Mouse (Mus musculus): ENCODE measurements around the gene Stc2. TPM values are rescaled to one million over a fixed set of nuclear protein-coding genes. Genes with fewer than 3 reads are reported as not detected.

Gene Stc2
- polyA plus RNA-seq, 1 experiment from 2014 or later = 6.2 TPM

DNA sequence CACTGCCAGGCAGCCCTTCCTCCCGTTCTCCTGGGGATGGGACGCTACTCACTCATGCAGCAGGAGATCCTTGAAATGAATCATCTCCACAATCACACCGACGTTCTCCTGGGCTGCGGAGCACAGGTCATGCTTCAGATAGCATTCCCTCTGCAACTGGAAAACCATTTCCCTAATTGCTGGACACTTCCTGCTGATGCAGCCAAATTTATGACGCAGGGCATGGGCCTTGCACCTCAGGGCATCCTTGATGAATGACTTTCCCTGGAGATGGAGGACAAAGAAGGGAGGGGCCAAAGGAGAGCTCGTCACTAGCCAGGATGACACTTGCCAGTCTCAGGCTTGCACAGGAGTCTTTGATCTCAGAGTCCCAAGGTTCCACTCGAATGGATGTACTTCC lies 4.6 kb downstream of the Stc2 start:
- Histone ChIP-seq H3K27ac (no peak overlapping the region), H3K4me3 (replicated peaks) (no peak overlapping the region), H3K36me3 (no peaks in the 10 kb centered on the region), H3K9me3 (no peaks in the 10 kb centered on the region), H3K27me3 (replicated peaks) (no peaks in the 10 kb centered on the region), H3K4me2 (no peak overlapping the region), H3K4me1 (peaks cover 7% of the 10 kb centered on the region; the same call in 1 of the 2 replicates), H3K9ac (no peak overlapping the region)
- WGBS = 64% methylated on average over 8 of the region's 8 CpGs
- ATAC-seq (ENCODE audit: insufficient read depth, low FRiP score, low read depth) = no peak

- Histone ChIP-seq H3K27ac (no peak overlapping the region), H3K36me3 (no peaks in the 10 kb centered on the region), H3K4me3 (replicated peaks) (no peak overlapping the region), H3K9me3 (no peaks in the 10 kb centered on the region), H3K4me1 (0 out of 2 replicates have a peak, but pooled peaks cover 3% of the 10 kb centered on the region), H3K9ac (no peak overlapping the region), H3K27me3 (replicated peaks) (no peaks in the 10 kb centered on the region), H3K4me2 (no peak overlapping the region)
- 71% methylated on average over 1 of the region's 1 CpGs for WGBS
- ATAC-seq (ENCODE audit: insufficient read depth, low FRiP score, low read depth) = no peak
Observed at GRCm38 (mm10) chr11:31362856-31363255, 7.0 kb downstream of the Stc2 start.

- no peak for ATAC-seq (ENCODE audit: insufficient read depth, low FRiP score, low read depth)
- no peaks in the 10 kb centered on the region for H3K27me3 ChIP-seq (replicated peaks)
- WGBS = 64% methylated on average over 3 of the region's 3 CpGs
Observed at GRCm38 (mm10) chr11:31362330-31362729, 7.5 kb downstream of the Stc2 start.

GRCm38 (mm10) chr11:31361047-31361446 lies 8.8 kb downstream of the Stc2 start:
- H3K27ac ChIP-seq = no peak overlapping the region
- H3K4me3 ChIP-seq (replicated peaks) = no peak overlapping the region
- H3K36me3 ChIP-seq = no peaks in the 10 kb centered on the region
- H3K9ac ChIP-seq = no peak overlapping the region
- no peaks in the 10 kb centered on the region for H3K27me3 ChIP-seq (replicated peaks)
- no peak for ATAC-seq (ENCODE audit: insufficient read depth, low FRiP score, low read depth)
- no peak overlapping the region for H3K4me2 ChIP-seq
- WGBS = 94% methylated on average over 4 of the region's 4 CpGs
- H3K4me1 ChIP-seq = no peaks in the 10 kb centered on the region
- no peaks in the 10 kb centered on the region for H3K9me3 ChIP-seq

More at GRCm38 (mm10) chr11:31362330-31362729, 7.5 kb downstream of the Stc2 start:
- Histone ChIP-seq H3K27ac (no peak overlapping the region), H3K9me3 (no peaks in the 10 kb centered on the region), H3K4me2 (no peak overlapping the region), H3K9ac (no peak overlapping the region), H3K4me1 (no peaks in the 10 kb centered on the region), H3K4me3 (replicated peaks) (no peak overlapping the region), H3K36me3 (no peaks in the 10 kb centered on the region)

DNA sequence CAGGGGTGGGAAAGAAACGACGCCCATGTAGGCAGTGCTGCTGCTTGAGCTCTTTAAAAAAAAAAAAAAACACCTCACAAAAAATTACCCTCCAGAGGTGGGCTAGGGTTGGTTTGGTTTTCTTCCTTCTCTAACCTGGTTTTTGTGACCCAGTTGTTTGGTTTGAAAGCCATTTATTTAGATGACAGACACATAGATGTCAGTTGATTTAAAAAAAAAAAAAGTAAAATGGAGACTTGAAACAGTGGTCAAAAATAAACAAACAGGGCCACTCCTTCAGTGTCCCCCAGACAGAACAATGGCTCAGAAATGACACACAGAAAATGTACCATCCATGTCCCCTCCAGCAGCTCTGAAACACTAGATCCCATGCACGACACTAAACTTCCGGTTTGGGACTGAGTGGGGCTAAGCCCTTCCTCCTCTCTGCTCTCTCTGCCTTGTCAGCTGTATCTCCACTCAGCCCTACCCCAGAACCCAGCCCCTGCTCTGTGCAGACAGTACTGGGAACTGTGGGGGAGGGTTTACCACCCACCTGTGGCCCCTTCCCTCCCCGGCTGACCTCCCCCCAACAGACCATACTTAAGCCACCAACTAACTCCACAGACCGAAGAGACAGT lies 10.5 kb downstream of the Stc2 start:
- no peak for ATAC-seq (ENCODE audit: insufficient read depth, low FRiP score, low read depth)
- no peaks in the 10 kb centered on the region for H3K4me1 ChIP-seq
- WGBS = 66% methylated on average over 6 of the region's 6 CpGs

DNA sequence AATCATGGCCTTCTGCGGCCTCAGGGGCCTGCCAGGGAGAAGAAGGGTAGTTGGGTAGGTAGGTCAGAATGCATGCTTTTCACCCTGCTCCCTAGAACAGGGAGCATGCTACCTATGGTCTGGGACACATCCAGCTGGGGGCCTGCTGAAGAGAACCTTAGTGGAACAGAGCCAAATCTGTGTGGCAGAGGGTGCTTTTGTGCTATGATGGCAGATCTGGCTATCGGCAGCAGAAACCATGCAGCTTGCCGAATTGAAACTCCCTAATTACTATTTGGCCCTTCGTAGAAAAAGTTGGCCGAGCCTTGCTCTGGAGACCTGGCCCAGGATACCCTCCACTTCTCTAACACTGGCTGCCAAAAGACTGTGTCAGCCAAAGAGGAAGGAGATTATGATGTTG lies 11.4 kb downstream of the Stc2 start:
- H3K4me1 ChIP-seq = no peaks in the 10 kb centered on the region
- H3K4me3 ChIP-seq (replicated peaks) = no peak overlapping the region
- ATAC-seq (ENCODE audit: insufficient read depth, low FRiP score, low read depth) = no peak
- H3K27me3 ChIP-seq (replicated peaks) = no peaks in the 10 kb centered on the region
- H3K27ac ChIP-seq = no peak overlapping the region
- H3K36me3 ChIP-seq = no peaks in the 10 kb centered on the region
- WGBS = 87% methylated on average over 5 of the region's 5 CpGs
- H3K9me3 ChIP-seq = no peaks in the 10 kb centered on the region
- H3K4me2 ChIP-seq = no peak overlapping the region
- no peak overlapping the region for H3K9ac ChIP-seq

More for the DNA sequence above, 10.5 kb downstream of the Stc2 start:
- no peaks in the 10 kb centered on the region for H3K27me3 ChIP-seq (replicated peaks)
- H3K9ac ChIP-seq = no peak overlapping the region
- H3K4me3 ChIP-seq (replicated peaks) = no peak overlapping the region
- H3K4me2 ChIP-seq = no peak overlapping the region
- H3K36me3 ChIP-seq = no peaks in the 10 kb centered on the region
- H3K27ac ChIP-seq = no peak overlapping the region
- no peaks in the 10 kb centered on the region for H3K9me3 ChIP-seq

DNA sequence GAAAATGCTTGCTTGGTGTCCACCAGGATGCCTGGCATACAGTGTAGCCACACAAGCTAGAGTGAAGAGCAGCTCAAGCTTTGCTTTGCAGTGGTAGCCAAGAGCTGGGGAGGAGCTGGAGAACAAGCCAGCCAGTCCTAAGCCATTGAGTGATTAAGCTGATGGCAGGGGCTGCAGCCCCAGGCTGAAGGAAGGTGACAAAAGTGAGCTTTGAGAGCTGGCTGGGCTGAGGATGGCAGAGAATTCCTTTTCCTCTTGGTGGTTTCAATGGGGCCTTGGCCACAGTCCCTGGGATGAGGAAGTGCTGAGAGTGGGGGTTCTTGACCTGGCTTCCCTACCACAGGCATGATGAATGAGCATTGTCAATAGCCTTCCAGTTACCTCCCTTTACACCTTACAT lies 13.0 kb downstream of the Stc2 start:
- Histone ChIP-seq H3K27me3 (replicated peaks) (no peaks in the 10 kb centered on the region), H3K4me1 (no peaks in the 10 kb centered on the region), H3K9ac (no peak overlapping the region)

DNA sequence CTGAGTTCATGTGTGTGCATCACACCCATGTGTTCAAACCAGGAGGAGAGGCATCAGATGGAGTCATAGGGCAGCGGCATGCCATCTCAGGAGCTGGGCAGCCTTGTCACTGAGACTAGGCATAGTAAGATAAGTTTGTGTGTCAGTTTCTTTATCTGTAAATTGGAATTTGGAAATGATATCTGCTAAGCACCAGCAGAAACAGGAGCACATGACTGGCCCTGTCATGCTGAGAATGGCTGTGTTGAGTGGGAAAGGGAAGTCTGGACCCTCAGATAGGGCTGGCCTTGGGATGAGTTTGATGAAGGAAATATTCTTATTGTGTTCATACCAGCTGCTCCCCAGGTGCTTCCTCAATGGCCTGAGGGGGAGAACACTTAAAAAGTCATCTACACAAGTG lies 14.1 kb downstream of the Stc2 start:
- Histone ChIP-seq H3K4me3 (replicated peaks) (no peak overlapping the region), H3K27me3 (replicated peaks) (no peaks in the 10 kb centered on the region), H3K27ac (no peak overlapping the region), H3K4me2 (no peak overlapping the region), H3K9ac (no peak overlapping the region), H3K4me1 (no peaks in the 10 kb centered on the region), H3K36me3 (no peaks in the 10 kb centered on the region), H3K9me3 (no peaks in the 10 kb centered on the region)
- 85% methylated on average over 1 of the region's 1 CpGs for WGBS
- no peak for ATAC-seq (ENCODE audit: insufficient read depth, low FRiP score, low read depth)

More for the DNA sequence above, 13.0 kb downstream of the Stc2 start:
- H3K36me3 ChIP-seq = no peaks in the 10 kb centered on the region
- no peaks in the 10 kb centered on the region for H3K9me3 ChIP-seq
- H3K4me2 ChIP-seq = no peak overlapping the region
- no peak for ATAC-seq (ENCODE audit: insufficient read depth, low FRiP score, low read depth)
- no peak overlapping the region for H3K4me3 ChIP-seq (replicated peaks)
- H3K27ac ChIP-seq = no peak overlapping the region

GRCm38 (mm10) chr11:31354514-31354913 lies 15.4 kb downstream of the Stc2 start:
- Histone ChIP-seq H3K27ac (no peak overlapping the region), H3K9me3 (no peaks in the 10 kb centered on the region), H3K27me3 (replicated peaks) (no peaks in the 10 kb centered on the region), H3K9ac (no peak overlapping the region), H3K4me2 (no peak overlapping the region), H3K4me1 (no peaks in the 10 kb centered on the region), H3K36me3 (no peaks in the 10 kb centered on the region), H3K4me3 (replicated peaks) (no peak overlapping the region)
- WGBS = 76% methylated on average over 1 of the region's 1 CpGs
- ATAC-seq (ENCODE audit: insufficient read depth, low FRiP score, low read depth) = no peak

Other genes with a start within 250 kb of the Stc2 start
- gene Gm17332, start 187.6 kb downstream of the Stc2 start, polyA plus RNA-seq (2015; fragmentation: Nextera tagmentation; extraction: Ambion mirVana) = not detected in 2 replicates